Mouse (Mus musculus): ENCODE measurements around the gene Cnn1.
A peak's percentile ranks its signal among the peaks of the same experiment; 100 is the strongest.
"Not testable (repeated sequence)": the region's sequence is repeated elsewhere in the genome, so short reads cannot be mapped to it uniquely, and the experiment has no call there.

Cnn1 gene

GRCm38 (mm10) chr9:22098993-22099696, at the start of gene Cnn1:
TSS of gene Cnn1 (plus strand) at chr9:22099216.
- no peak for DNase-seq

GRCm38 (mm10) chr9:22049315-22049714, 49.7 kb upstream of the Cnn1 start:
- DNase-seq = no peak

- DNase-seq = no peak
Measured at GRCm38 (mm10) chr9:22049721-22050270, 49.2 kb upstream of the Cnn1 start.

- peak; percentile 80 for DNase-seq
Measured at GRCm38 (mm10) chr9:22050351-22050889, 48.6 kb upstream of the Cnn1 start.

- no peak for DNase-seq
Measured at GRCm38 (mm10) chr9:22051161-22051957, 47.7 kb upstream of the Cnn1 start.

GRCm38 (mm10) chr9:22051958-22052254, 47.1 kb upstream of the Cnn1 start, which contains the start of gene Elavl3:
TSS of gene Elavl3 (minus strand) at chr9:22052023.
- peak; percentile 85 for DNase-seq

GRCm38 (mm10) chr9:22053657-22054056, 45.4 kb upstream of the Cnn1 start:
- no peak for DNase-seq

- peak; percentile 89 for DNase-seq
Measured at GRCm38 (mm10) chr9:22054411-22055076, 44.5 kb upstream of the Cnn1 start.

- DNase-seq = no peak
Measured at GRCm38 (mm10) chr9:22055713-22056112, 43.3 kb upstream of the Cnn1 start.

- DNase-seq = no peak
Measured at GRCm38 (mm10) chr9:22056303-22056910, 42.6 kb upstream of the Cnn1 start.

- no peak for DNase-seq
Measured at GRCm38 (mm10) chr9:22057031-22057517, 41.9 kb upstream of the Cnn1 start.

- no peak for DNase-seq
Measured at GRCm38 (mm10) chr9:22058011-22058424, 41.0 kb upstream of the Cnn1 start.

- no peak for DNase-seq
Measured at GRCm38 (mm10) chr9:22061339-22061738, 37.7 kb upstream of the Cnn1 start.

GRCm38 (mm10) chr9:22064341-22064740, 34.7 kb upstream of the Cnn1 start:
- DNase-seq = peak; percentile 73

- DNase-seq = no peak
Measured at GRCm38 (mm10) chr9:22065642-22066041, 33.4 kb upstream of the Cnn1 start.

- DNase-seq = no peak
Measured at GRCm38 (mm10) chr9:22066433-22066832, 32.6 kb upstream of the Cnn1 start.

GRCm38 (mm10) chr9:22067195-22067594, 31.8 kb upstream of the Cnn1 start:
- no peak for DNase-seq

- DNase-seq = no peak
Measured at GRCm38 (mm10) chr9:22069881-22070553, 29.0 kb upstream of the Cnn1 start.

GRCm38 (mm10) chr9:22070791-22071573, 28.0 kb upstream of the Cnn1 start, which contains the start of the genes Gm49318 and Zfp653:
TSS of gene Gm49318 (minus strand) at chr9:22071259.
TSS of gene Zfp653 (minus strand) at chr9:22071376.
- peak; percentile 97 for DNase-seq

GRCm38 (mm10) chr9:22072276-22072675, 26.7 kb upstream of the Cnn1 start:
- DNase-seq = no peak

GRCm38 (mm10) chr9:22075778-22076177, 23.2 kb upstream of the Cnn1 start:
- DNase-seq = not testable (repeated sequence)
